Mouse (Mus musculus) embryonic facial prominence, embryonic 14.5 days (tissue): Measurements from ENCODE around the gene Has3. TPM values are rescaled to one million over a fixed set of nuclear protein-coding genes. Genes with fewer than 3 reads are reported as not detected.

Source experiments
- ATAC-seq: fragments of 200-750 bp; cut with Nextera tagmentation; 2 replicates; pipeline ENCODE4 v1.8.0; 2017; ENCODE audit warnings: low read depth, moderate number of reproducible peaks, moderate TSS enrichment
- DNase-seq: peaks from one replicate; pipeline ENCODE4 v3.0.0-alpha.2; 2015; ENCODE audit warnings: low spot score
- H3K27ac ChIP-seq: fragments of 300-500 bp; sonication (generic); replicated peaks from 2 replicates; pipeline ENCODE4 v1.5.1; 2014; ENCODE audit warnings: low read depth, mild to moderate bottlenecking, low read length, moderate library complexity
- H3K27me3 ChIP-seq: fragments of 300-500 bp; sonication (generic); replicated peaks from 2 replicates; pipeline ENCODE4 v1.6.1; 2014; ENCODE audit warnings: low read length; ENCODE audit not compliant: control insufficient read depth, insufficient read depth
- H3K36me3 ChIP-seq: fragments of 300-500 bp; sonication (generic); 2 replicates; pipeline ENCODE4 v1.6.1; 2014; ENCODE audit warnings: low read length, mixed read lengths; ENCODE audit not compliant: control insufficient read depth, insufficient read depth
- H3K4me1 ChIP-seq: fragments of 300-500 bp; sonication (generic); 2 replicates; pipeline ENCODE4 v1.6.1; 2014; ENCODE audit warnings: antibody characterized with exemption, low read length; ENCODE audit not compliant: control insufficient read depth, insufficient read depth
- H3K4me2 ChIP-seq: fragments of 300-500 bp; sonication (generic); 2 replicates; pipeline ENCODE4 v1.6.1; 2014; ENCODE audit warnings: low read depth, mild to moderate bottlenecking, low read length, moderate library complexity, mixed read lengths
- H3K4me3 ChIP-seq: fragments of 300-500 bp; sonication (generic); 2 replicates; pipeline ENCODE4 v1.5.1; 2014; ENCODE audit warnings: low read depth, mild to moderate bottlenecking, low read length
- H3K9ac ChIP-seq: fragments of 300-500 bp; sonication (generic); 2 replicates; pipeline ENCODE4 v1.6.1; 2014; ENCODE audit warnings: low read depth, mild to moderate bottlenecking, low read length, moderate library complexity, mixed read lengths
- H3K9me3 ChIP-seq: fragments of 300-500 bp; sonication (generic); 2 replicates; pipeline ENCODE4 v1.6.1; 2016; ENCODE audit warnings: low read length; ENCODE audit not compliant: control insufficient read depth
- WGBS: fragments of 180-500 bp; shearing (Covaris S2); extraction: QIAGEN DNeasy Blood & Tissue Kit; methylation state at CpG from one replicate; pipeline ENCODE4 v1.1.7; 2014; 5-methylcytosine and 5-hydroxymethylcytosine counted together
- polyA plus RNA-seq: library from polyadenylated mRNA; unstranded; fragments of >200 nt; fragmentation: Nextera tagmentation; extraction: Ambion mirVana; gene quantifications from 2 replicates; pipeline ENCODE4 v1.2.1, GENCODE M21; 2014

The Has3 gene
- polyA plus RNA-seq, 1 experiment from 2014 or later = 0.70 TPM

DNA sequence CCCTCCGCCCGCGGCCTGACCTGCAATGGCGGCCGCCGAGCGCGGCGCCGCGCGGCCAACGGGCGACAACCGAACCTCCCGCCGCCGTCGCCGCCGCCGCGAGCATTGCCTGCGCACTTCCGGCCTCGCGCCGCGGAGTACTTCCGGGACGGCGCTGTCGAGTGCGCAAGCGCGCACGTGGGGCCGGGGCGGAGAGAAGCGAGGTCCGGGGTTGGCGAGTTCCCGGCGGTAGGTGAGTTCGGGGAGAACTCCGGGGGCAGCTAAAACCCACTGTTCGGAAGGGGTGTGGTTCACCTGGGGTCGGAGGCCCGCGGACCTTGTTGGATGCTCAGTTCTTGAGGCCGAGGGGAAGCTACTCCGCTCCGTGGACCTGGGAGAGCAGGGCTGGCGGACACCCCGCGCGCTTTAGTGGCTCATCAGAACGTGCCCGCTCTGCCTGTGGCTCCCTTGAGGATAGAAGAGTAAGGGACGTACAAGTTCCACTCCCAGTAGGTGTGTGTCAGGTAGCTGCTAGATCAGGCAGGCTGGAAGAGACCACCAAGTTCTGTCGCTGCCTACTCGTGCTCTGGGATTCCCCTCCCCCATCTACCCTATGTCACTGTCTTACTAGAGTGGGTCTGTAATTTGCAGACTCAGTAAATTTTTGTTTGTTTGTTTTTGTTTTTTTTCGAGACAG, 23.6 kb downstream of the Has3 start, which contains the start of gene Utp4:
Gene Utp4, plus strand, starts transcription at position 156 of the 676 bp plus-strand sequence.
- no peaks in the 10 kb centered on the region for H3K9me3 ChIP-seq
- peaks cover 36% of the 10 kb centered on the region for H3K36me3 ChIP-seq
- peak within 1 kb of the TSS; percentile 99 for H3K9ac ChIP-seq
- H3K27me3 ChIP-seq = no peaks in the 10 kb centered on the region
- H3K4me2 ChIP-seq = peak within 1 kb of the TSS; percentile 61
- WGBS = under 1% methylated on average over 39 of the region's 63 CpGs
- H3K4me1 ChIP-seq = peaks cover 5% of the 10 kb centered on the region; the same call in 1 of the 2 replicates
- DNase-seq (peak; percentile 92), ATAC-seq (peak; percentile 94)
- H3K27ac ChIP-seq = peak within 1 kb of the TSS; percentile 97
- peak within 1 kb of the TSS; percentile 90 for H3K4me3 ChIP-seq

DNA sequence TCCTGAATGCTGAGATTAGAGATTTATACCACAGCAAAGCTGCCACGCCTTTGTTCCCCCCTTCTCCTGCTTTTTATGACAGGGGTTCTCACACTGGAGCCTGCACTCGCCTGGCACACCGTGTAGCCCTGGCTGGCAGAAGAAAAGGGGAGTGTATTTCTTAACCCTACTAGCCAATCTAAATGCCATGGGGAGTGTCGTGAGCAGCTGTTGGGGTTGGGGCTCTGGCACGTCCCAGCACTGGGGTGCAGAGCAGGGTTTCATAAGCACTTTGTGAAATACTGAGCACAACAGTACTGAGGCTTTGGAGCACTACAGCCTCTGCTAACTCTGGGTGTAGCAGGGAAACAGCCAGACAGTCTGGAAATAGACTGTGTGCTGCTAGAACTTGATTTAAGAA, 29.4 kb downstream of the Has3 start:
- H3K36me3 ChIP-seq = peaks cover 92% of the 10 kb centered on the region
- H3K4me1 ChIP-seq = peaks cover under 1% of the 10 kb centered on the region; the same call in 1 of the 2 replicates
- H3K9ac ChIP-seq = no peak overlapping the region
- no peaks in the 10 kb centered on the region for H3K9me3 ChIP-seq
- H3K27ac ChIP-seq = no peak overlapping the region
- 92% methylated on average over 5 of the region's 5 CpGs for WGBS
- H3K27me3 ChIP-seq = no peaks in the 10 kb centered on the region
- no peak overlapping the region for H3K4me2 ChIP-seq
- ATAC-seq = no peak
- H3K4me3 ChIP-seq = no peak overlapping the region
- DNase-seq = no peak

DNA sequence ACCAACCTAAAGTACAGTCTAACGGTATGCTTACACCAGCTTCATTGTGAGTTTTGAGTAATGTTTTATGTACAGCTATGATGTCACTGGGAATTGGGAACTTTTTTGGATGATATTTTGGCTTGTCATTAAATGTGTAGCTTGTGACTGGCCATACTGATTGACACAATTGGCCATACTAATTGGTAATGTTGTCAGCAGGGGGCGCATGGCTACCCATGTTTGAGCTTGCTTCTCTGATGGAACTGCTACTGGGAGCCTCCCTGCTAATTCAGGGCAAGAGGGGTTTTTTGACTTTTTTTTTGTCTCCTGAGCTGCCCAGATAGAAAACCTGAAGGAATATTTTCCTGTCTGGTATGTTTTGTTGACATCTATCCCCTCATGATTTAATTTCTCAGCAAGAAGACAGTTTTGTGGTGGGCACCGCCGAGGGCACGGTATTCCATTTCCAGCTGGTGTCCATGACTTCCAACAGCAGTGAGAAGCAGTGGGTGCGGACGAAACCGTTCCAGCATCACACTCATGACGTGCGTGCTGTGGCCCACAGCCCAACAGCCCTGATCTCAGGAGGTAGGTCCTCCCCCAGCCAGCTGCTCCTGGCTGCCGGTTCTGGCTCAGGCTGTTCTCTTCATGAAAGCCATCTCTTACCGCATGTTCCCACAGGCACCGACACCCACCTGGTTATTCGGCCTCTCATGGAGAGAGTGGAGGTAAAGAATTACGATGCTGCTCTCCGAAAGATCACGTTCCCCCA, 35.9 kb downstream of the Has3 start:
- DNase-seq (peak; percentile 72), ATAC-seq (no peak)
- H3K27ac ChIP-seq = no peak overlapping the region
- H3K9me3 ChIP-seq = no peaks in the 10 kb centered on the region
- H3K9ac ChIP-seq = no peak overlapping the region
- H3K4me2 ChIP-seq = no peak overlapping the region
- no peaks in the 10 kb centered on the region for H3K27me3 ChIP-seq
- H3K4me3 ChIP-seq = no peak overlapping the region
- H3K36me3 ChIP-seq = peaks cover 84% of the 10 kb centered on the region
- H3K4me1 ChIP-seq = no peaks in the 10 kb centered on the region
- 91% methylated on average over 17 of the region's 17 CpGs for WGBS

DNA sequence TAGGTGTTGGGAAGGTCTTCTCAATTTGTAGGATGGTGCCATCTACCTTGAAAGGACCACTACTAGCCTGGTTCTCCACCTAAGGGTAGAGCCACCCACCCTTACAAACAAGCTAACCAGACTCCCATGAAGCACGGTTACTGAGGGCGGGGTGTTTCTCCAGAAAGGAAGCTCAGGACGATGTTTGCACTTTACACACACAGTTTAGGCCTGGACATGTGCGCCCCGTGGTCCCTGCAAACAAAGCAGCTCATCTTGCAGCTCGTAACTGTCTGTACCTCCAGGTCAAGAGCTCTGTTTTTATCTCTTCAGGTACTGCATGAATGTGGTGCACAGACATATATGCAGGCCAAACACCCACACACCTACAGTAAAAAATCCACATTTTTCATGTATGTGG, 36.6 kb downstream of the Has3 start:
- 96% methylated on average over 6 of the region's 6 CpGs for WGBS
- Histone ChIP-seq H3K36me3 (peaks cover 84% of the 10 kb centered on the region), H3K9me3 (no peaks in the 10 kb centered on the region), H3K4me3 (no peak overlapping the region), H3K4me1 (no peaks in the 10 kb centered on the region), H3K9ac (no peak overlapping the region), H3K27ac (no peak overlapping the region), H3K4me2 (no peak overlapping the region), H3K27me3 (no peaks in the 10 kb centered on the region)
- DNase-seq = no peak
- ATAC-seq = no peak

DNA sequence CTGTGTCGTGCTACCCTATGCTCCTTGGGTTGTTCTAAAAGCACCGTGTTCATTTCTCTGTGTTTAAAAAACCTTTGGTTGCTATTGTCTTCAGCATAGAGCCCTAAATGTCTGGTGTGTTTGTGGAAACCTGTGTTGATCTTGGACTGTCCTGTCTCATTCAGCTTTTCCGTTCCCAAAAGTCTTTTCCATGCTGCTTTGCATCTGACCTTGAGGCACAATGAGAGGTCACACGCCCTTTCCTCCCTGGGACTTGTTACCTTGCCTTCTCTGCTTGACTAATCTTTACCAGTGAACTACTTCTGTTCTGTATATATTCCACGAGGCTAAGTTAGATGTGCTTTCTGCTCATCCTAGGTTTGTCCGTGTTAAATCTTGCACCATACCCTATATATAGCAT, 37.4 kb downstream of the Has3 start:
- Histone ChIP-seq H3K27ac (no peak overlapping the region), H3K27me3 (no peaks in the 10 kb centered on the region), H3K36me3 (peaks cover 84% of the 10 kb centered on the region), H3K4me1 (no peaks in the 10 kb centered on the region), H3K9me3 (no peaks in the 10 kb centered on the region), H3K9ac (no peak overlapping the region), H3K4me2 (no peak overlapping the region), H3K4me3 (no peak overlapping the region)
- ATAC-seq (no peak), DNase-seq (no peak)
- WGBS = 89% methylated on average over 6 of the region's 6 CpGs

DNA sequence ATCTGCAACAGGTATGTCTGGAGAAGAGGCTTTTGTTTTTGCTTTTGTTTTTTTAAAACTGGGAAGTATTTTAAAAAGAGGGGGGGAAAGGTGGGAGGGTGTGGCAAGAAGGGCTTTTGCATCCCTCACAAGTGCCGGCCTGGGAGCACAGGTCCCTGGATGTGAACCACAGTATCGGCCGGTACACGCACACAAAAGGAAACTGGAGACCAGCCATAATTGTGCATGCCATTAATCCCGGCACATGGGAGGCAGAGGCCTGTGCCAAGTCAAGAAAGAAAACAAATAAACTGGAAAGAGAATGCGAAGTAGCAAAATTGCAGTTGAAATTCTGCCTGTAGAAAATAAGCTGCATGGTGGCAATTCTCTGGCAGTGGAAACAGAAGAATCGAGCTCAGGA, 38.2 kb downstream of the Has3 start:
- H3K36me3 ChIP-seq = peaks cover 84% of the 10 kb centered on the region

DNA sequence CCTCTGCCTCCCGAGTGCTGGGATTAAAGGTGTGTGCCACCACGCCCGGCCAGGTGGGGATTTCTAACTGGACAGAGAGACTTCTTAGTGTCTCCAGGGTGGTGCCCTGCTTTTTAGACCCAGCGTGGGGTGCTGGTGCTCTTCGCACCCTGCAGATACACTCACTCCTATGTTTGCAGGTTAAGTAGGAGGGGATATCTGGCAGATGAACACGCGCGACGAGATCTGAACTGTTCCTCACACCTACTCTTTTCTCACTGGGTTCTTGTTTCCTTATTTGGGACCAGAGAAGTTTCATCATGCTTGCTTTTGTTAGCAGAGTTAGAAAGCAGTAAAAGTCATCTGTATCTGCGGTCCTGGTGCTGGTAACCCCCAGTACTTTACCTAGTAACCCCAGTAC, 43.6 kb downstream of the Has3 start:
- no peak overlapping the region for H3K4me2 ChIP-seq
- 96% methylated on average over 10 of the region's 10 CpGs for WGBS
- no peaks in the 10 kb centered on the region for H3K4me1 ChIP-seq

More for the DNA sequence above, 38.2 kb downstream of the Has3 start:
- H3K9ac ChIP-seq = no peak overlapping the region
- no peaks in the 10 kb centered on the region for H3K27me3 ChIP-seq
- H3K4me2 ChIP-seq = no peak overlapping the region
- WGBS = 77% methylated on average over 7 of the region's 7 CpGs
- no peaks in the 10 kb centered on the region for H3K4me1 ChIP-seq
- no peaks in the 10 kb centered on the region for H3K9me3 ChIP-seq
- H3K27ac ChIP-seq = no peak overlapping the region
- DNase-seq (no peak), ATAC-seq (no peak)
- no peak overlapping the region for H3K4me3 ChIP-seq

DNA sequence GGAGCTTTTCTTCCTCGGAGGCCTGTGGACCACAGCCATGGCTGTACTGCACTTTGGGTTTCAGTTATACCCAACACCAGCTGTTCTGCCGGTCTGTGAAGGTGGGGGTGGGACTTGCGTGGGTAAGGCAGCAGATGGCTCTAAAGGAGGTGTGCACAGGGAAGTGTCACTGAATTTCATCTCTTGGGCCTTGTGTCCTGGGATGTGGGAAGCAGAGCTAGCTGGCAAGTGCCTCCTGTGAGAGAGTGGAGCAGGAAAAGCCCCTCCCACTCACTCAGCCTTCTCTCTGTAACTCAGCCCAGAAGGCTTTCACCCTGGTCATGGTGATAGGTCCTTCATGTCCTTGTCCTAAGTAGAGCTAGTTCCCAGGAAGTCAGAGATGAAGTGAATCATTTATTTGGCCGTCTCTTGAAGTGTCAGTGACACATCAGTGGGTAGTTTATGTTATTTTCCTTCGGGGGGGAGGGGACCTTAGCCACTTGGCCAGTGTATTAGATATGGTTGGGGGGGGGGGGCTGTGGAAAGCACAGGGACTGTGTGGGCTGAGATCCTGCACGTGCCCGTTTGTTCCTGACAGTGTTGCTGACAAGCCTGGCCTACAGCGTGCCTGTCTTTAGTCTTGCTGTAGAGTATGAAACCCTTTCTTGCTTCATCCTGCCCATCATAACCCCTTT, 49.8 kb downstream of the Has3 start:
- 88% methylated on average over 8 of the region's 8 CpGs for WGBS
- ATAC-seq = no peak

More for the DNA sequence above, 43.6 kb downstream of the Has3 start:
- no peak overlapping the region for H3K4me3 ChIP-seq
- H3K36me3 ChIP-seq = peaks cover 81% of the 10 kb centered on the region
- H3K27me3 ChIP-seq = no peaks in the 10 kb centered on the region
- H3K9ac ChIP-seq = no peak overlapping the region
- ATAC-seq (no peak), DNase-seq (no peak)
- no peaks in the 10 kb centered on the region for H3K9me3 ChIP-seq
- no peak overlapping the region for H3K27ac ChIP-seq

More for the DNA sequence above, 49.8 kb downstream of the Has3 start:
- H3K36me3 ChIP-seq = peaks cover 84% of the 10 kb centered on the region
- H3K4me1 ChIP-seq = no peaks in the 10 kb centered on the region
- H3K27me3 ChIP-seq = no peaks in the 10 kb centered on the region
- no peak overlapping the region for H3K4me3 ChIP-seq
- no peaks in the 10 kb centered on the region for H3K9me3 ChIP-seq
- H3K27ac ChIP-seq = no peak overlapping the region
- H3K4me2 ChIP-seq = no peak overlapping the region
- no peak overlapping the region for H3K9ac ChIP-seq
- DNase-seq = no peak
